Mouse (Mus musculus): Measurements from ENCODE around the gene Ppp1r14a. TPM values are rescaled to one million over a fixed set of nuclear protein-coding genes. Genes with fewer than 3 reads are reported as not detected.

Gene Ppp1r14a
- polyA plus RNA-seq, 1 experiment: 44.7 TPM

DNA sequence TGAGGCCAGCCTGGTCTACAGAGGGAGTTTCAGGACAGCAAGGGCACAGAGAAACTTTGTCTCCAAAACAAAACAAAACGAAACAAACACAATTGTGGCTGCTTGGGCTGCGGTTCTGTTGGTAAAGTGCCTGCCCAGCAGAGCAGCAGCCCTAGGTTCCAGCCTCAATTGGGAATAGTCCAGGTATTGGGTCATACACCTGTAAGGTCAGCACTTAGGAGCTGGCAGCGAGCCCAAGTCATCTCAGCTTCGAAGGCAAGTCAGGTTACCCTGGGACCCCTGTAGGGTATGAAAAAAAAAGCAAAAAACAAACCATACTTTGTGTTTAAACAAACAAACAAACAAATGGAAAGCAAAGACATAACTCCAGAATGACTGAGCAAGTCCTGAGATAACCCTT, 33.2 kb upstream of the Ppp1r14a start:
- Histone ChIP-seq H3K4me1 (ENCODE audit: control insufficient read depth, insufficient read depth, low read length) (no peaks in the 10 kb centered on the region), H3K4me3 (ENCODE audit: insufficient read depth, low read length) (no peak overlapping the region), H3K27ac (ENCODE audit: insufficient read depth, low read length) (no peak overlapping the region)
- no peak for TF ChIP-seq POLR2A (IDR thresholded peaks at IDR 0.05; ENCODE audit: extremely low read depth, insufficient read depth, low read length)
- TF ChIP-seq CTCF (IDR thresholded peaks at IDR 0.05; ENCODE audit: extremely low read depth, insufficient read depth, low read length): no peak

DNA sequence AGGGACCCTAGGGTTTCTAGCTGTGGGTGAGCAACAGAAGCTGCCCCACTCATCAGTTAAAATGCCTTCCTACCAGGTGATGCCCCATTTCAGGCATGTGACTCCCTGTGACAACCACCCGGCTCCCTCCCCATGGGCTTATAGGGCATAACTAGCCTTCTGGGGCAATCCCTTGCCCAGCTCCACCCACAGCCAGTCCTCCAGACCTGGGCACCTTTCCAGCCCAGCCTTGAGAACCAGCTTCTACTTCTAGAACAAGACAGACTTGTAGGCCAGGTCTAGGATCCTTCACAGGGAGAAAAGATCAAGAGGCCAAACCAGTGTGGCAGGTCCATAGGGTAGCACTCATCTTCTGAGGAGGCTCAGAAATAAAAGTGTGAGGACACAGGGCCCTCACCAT, 31.7 kb upstream of the Ppp1r14a start:
- TF ChIP-seq CTCF (IDR thresholded peaks at IDR 0.05; ENCODE audit: extremely low read depth, insufficient read depth, low read length) (no peak), POLR2A (IDR thresholded peaks at IDR 0.05; ENCODE audit: extremely low read depth, insufficient read depth, low read length) (no peak)
- Histone ChIP-seq H3K4me1 (ENCODE audit: control insufficient read depth, insufficient read depth, low read length) (no peaks in the 10 kb centered on the region), H3K27ac (ENCODE audit: insufficient read depth, low read length) (no peak overlapping the region), H3K4me3 (ENCODE audit: insufficient read depth, low read length) (no peak overlapping the region)

DNA sequence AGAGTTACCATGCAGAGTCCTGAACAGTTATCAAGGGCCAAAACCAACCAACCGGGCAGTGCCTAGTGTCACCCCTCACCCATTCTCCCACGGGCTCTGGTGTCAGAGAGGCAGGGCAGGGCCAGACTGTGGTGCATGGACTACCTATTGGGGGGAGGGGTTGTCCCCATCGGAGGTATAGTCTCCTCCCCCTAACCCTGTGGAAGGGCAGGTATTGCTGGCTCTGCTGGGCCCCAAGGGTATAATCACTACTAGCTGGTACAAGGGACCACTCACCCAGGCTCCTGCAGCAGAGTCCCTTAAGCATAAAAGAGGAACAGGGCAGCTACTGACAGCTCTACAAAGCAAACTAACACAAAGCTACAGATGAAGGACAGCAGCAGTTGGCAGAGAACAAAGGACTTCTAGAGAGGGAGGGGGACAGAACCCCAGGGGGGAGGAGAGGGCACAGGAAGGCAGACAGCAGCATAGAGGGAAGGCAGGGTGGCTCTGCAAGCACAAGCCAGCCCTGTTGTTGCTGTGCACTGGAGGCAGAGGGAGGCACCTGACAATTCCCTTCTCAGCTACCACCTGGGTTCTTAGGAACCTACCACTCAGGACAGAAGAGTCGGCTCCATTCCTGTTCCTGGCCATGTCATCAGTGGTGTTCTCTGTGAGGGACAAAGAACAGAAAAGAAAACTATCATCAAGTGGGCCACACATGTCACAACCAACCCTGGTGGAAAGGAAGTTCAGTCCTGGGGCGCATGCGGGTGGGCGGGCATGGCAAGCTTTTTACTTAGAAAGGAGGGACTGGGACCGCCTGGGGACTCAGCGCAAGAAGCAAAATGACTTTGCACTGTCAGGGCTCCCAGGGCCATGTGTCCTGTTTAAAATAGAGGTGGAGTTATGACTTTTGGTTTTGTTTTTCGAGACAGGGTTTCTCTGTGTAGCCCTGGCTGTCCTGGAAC, 29.1 kb upstream of the Ppp1r14a start:
- no peaks in the 10 kb centered on the region for H3K4me1 ChIP-seq (ENCODE audit: control insufficient read depth, insufficient read depth, low read length)
- no peak for TF ChIP-seq POLR2A (IDR thresholded peaks at IDR 0.05; ENCODE audit: extremely low read depth, insufficient read depth, low read length)
- TF ChIP-seq CTCF (IDR thresholded peaks at IDR 0.05; ENCODE audit: extremely low read depth, insufficient read depth, low read length): no peak

DNA sequence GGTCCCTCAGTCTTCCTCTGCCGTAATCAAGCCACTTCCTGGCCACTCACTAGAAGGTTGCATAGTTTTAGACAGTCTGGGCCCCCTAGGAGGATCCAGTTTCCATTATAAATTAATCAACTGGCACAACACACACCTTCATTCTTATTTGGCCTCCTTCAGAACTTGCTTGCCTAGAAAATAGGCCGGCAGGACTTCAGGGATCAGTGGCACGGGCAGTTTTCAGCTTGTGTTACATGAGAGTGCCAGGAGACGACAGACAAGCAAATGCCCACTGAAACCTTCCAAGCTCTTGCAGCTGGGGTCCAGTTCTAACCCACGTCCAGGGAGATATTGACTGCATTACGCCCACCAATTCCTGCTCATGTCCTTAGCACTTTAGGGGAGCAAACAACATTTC, 27.0 kb upstream of the Ppp1r14a start:
- H3K4me3 ChIP-seq (ENCODE audit: insufficient read depth, low read length): no peak overlapping the region
- H3K4me1 ChIP-seq (ENCODE audit: control insufficient read depth, insufficient read depth, low read length): no peaks in the 10 kb centered on the region
- TF ChIP-seq POLR2A (IDR thresholded peaks at IDR 0.05; ENCODE audit: extremely low read depth, insufficient read depth, low read length) (no peak), CTCF (IDR thresholded peaks at IDR 0.05; ENCODE audit: extremely low read depth, insufficient read depth, low read length) (no peak)
- H3K27ac ChIP-seq (ENCODE audit: insufficient read depth, low read length): no peak overlapping the region

More for the DNA sequence above, 29.1 kb upstream of the Ppp1r14a start:
- Histone ChIP-seq H3K27ac (ENCODE audit: insufficient read depth, low read length) (no peak overlapping the region), H3K4me3 (ENCODE audit: insufficient read depth, low read length) (no peak overlapping the region)

DNA sequence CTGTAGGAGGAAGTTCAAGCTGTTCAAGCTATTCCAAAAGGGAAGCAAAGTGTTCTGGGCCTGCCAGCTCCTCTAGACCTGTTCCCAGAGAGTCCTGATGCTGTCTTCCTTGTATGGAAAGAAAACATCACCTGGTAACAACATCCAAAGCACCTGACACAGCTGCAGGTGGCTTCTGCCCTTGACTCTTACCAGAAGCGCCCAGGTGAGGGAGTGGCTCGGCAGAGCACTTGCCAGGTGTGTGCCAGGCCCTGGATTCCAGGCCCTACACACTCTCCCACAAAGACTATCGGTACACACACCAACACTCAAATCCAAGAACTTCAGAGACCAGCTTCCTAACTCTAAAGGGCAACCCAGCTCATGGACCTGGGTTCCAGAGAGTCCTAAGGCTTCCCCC, 25.3 kb upstream of the Ppp1r14a start:
- H3K27ac ChIP-seq (ENCODE audit: insufficient read depth, low read length): no peak overlapping the region
- no peak for TF ChIP-seq POLR2A (IDR thresholded peaks at IDR 0.05; ENCODE audit: extremely low read depth, insufficient read depth, low read length)
- no peak for TF ChIP-seq CTCF (IDR thresholded peaks at IDR 0.05; ENCODE audit: extremely low read depth, insufficient read depth, low read length)

DNA sequence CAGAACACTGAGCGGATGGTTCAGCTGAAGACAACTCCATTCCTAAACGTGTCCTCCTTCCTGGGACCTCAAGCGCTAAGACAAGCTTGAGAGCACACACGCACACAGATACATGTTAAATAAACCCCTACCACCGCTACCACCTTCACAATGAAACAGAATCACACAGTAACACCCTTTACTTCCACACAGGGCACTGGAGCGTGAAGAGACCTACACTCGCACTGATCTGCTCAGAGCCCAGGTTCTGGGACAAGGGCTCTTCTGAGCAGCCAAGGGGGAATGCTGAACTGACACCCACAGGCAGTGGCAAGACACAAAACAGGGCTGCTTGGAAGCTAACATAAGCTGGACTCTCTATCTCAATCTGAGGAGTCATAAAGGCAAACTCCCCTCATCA, 23.5 kb upstream of the Ppp1r14a start:
- no peak overlapping the region for H3K27ac ChIP-seq (ENCODE audit: insufficient read depth, low read length)
- H3K4me1 ChIP-seq (ENCODE audit: control insufficient read depth, insufficient read depth, low read length): no peaks in the 10 kb centered on the region
- H3K4me3 ChIP-seq (ENCODE audit: insufficient read depth, low read length): no peak overlapping the region
- no peak for TF ChIP-seq CTCF (IDR thresholded peaks at IDR 0.05; ENCODE audit: extremely low read depth, insufficient read depth, low read length)
- no peak for TF ChIP-seq POLR2A (IDR thresholded peaks at IDR 0.05; ENCODE audit: extremely low read depth, insufficient read depth, low read length)

More for the DNA sequence above, 25.3 kb upstream of the Ppp1r14a start:
- Histone ChIP-seq H3K4me1 (ENCODE audit: control insufficient read depth, insufficient read depth, low read length) (no peaks in the 10 kb centered on the region), H3K4me3 (ENCODE audit: insufficient read depth, low read length) (no peak overlapping the region)

DNA sequence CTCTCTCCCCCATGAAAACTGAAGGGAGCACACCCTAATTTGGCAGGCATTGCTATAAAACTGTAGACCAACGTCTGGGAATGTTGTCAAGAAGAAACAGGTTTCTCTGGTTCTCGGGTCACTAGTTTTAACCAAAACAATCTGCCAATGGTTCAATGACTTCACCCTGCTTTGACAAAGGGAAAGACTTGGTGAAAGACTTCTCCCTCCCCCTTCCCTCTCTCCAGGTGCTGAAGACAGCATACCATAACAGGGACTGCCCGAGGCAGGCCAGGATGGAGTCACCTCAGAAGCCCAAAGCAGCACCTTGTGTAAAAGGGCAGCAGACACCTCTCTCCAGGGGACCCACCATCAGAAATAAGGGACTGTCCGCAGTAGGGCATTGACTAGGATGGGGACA, 22.2 kb upstream of the Ppp1r14a start:
- no peak for TF ChIP-seq POLR2A (IDR thresholded peaks at IDR 0.05; ENCODE audit: extremely low read depth, insufficient read depth, low read length)
- TF ChIP-seq CTCF (IDR thresholded peaks at IDR 0.05; ENCODE audit: extremely low read depth, insufficient read depth, low read length): no peak
- peaks cover 1% of the 10 kb centered on the region; the same call in 1 of the 2 replicates for H3K4me1 ChIP-seq (ENCODE audit: control insufficient read depth, insufficient read depth, low read length)
- no peak overlapping the region for H3K4me3 ChIP-seq (ENCODE audit: insufficient read depth, low read length)
- no peak overlapping the region for H3K27ac ChIP-seq (ENCODE audit: insufficient read depth, low read length)

DNA sequence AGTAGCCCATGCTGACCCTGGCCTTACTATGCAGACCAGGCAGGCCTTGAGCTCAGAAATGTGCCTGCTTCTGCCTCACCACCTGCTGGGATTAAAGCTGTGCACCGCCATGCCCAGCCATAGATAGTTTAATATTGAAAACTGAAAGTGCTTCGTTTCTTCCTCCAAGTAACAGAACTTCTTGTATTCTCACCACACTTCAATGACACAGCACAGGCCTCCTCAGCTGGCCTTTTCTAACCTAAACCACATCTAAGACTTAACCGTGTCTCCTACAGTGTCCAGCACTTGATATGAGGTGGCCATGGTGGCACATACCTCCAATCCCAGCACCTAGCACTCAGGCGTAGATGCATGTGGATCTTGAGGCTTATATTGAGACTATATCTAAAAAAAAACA, 18.7 kb upstream of the Ppp1r14a start:
- Histone ChIP-seq H3K4me3 (ENCODE audit: insufficient read depth, low read length) (no peak overlapping the region), H3K4me1 (ENCODE audit: control insufficient read depth, insufficient read depth, low read length) (peaks cover 1% of the 10 kb centered on the region; the same call in 1 of the 2 replicates), H3K27ac (ENCODE audit: insufficient read depth, low read length) (no peak overlapping the region)
- no peak for TF ChIP-seq CTCF (IDR thresholded peaks at IDR 0.05; ENCODE audit: extremely low read depth, insufficient read depth, low read length)
- no peak for TF ChIP-seq POLR2A (IDR thresholded peaks at IDR 0.05; ENCODE audit: extremely low read depth, insufficient read depth, low read length)

DNA sequence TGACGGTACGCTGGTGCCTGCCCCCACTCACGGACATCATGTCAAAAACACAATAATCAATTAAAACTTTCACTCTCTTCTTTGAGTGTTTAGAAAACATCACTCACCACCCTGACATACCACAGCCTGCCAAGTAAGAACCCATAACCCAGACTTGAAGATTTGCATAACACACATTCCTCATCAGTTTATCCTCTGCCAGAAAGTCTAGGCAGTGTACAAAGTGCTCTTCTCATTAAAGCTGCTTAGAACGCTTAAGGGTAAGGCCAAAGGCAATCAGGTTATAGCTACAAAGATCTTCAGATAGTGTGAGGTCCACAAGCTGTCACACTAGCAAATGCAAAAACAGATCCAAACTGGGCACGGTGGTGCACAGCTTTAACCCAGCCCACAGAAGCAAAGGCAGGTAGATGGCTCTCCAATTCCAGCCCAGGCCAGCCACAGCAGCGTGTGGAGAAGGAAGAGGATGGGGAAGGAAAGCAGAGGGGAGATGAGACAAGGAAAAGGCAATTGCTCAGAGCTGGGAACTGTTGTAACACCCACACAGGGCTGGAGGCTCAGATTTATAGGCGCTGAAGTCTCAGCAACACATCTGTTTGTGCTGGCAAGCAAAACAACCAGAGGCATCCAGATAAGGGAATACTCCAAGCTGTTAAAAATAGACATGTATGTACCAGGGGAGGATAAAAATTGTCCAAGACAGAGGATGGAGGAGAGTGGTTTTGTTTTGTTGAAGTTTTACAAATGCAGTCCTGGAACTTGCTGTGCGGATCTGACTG, 17.2 kb upstream of the Ppp1r14a start:
- Histone ChIP-seq H3K27ac (ENCODE audit: insufficient read depth, low read length) (no peak overlapping the region), H3K4me3 (ENCODE audit: insufficient read depth, low read length) (no peak overlapping the region), H3K4me1 (ENCODE audit: control insufficient read depth, insufficient read depth, low read length) (peaks cover 1% of the 10 kb centered on the region; the same call in 1 of the 2 replicates)
- TF ChIP-seq POLR2A (IDR thresholded peaks at IDR 0.05; ENCODE audit: extremely low read depth, insufficient read depth, low read length): no peak
- TF ChIP-seq CTCF (IDR thresholded peaks at IDR 0.05; ENCODE audit: extremely low read depth, insufficient read depth, low read length): no peak

All from cortical plate, adult 2 months (tissue).